Mouse (Mus musculus) embryo, embryonic 11 days (tissue): ENCODE results near the gene Gm21958.

ENCODE experiments used
- DNase-seq: peaks from one replicate; pipeline ENCODE4 v3.0.0-alpha.2; 2015

Gm21958 gene

GRCm38 (mm10) chr3:54714253-54714652 is at the start of gene Gm21958:
Gm21958 (minus strand) TSS chr3:54714353.
- DNase-seq = no peak

DNA sequence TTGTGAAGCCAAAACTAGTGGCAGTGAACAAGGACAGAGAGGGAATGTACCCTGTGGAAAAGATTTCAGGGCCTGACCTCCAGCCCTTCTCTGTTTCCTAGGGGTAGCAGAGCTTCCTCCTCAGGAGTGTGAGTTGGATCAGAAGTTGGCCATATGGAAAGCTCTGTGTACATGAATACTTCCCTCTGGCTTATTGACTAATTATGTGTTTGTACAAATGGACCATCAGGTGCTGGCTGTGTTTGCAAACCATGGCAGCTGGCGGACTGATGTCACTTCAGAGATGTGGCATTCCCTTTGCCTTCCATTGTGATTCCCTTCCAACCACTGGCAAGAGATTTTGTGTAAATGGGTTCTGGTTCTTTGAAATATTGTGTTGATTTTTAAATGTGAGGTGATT is 47.1 kb upstream of the Gm21958 start:
- peak; percentile 3 for DNase-seq

GRCm38 (mm10) chr3:54760321-54761115 is 46.4 kb upstream of the Gm21958 start:
- DNase-seq = no peak

- no peak for DNase-seq
Measured at GRCm38 (mm10) chr3:54759211-54759610, 45.1 kb upstream of the Gm21958 start.

DNA sequence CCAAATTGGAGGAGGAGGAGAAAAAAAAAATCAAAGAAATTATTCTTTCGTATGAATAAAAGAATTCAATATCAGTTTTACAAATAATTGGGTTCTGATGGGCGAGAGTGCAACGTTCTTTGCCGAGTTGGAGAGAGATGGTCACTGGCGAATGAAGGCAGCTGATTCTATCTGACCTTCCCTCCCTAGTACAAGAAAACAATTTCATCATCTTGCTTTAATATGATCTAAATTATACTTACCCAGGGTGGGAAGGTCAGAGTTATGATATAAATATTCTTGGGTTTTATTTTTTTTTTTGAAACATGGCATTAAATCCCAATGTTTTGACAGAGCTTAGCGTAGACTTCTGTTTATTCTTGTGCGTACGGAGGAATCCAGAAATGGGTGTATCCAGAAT is 43.3 kb upstream of the Gm21958 start:
- no peak for DNase-seq

- DNase-seq = peak; percentile 49
Measured at GRCm38 (mm10) chr3:54756058-54756457, 41.9 kb upstream of the Gm21958 start.

- DNase-seq = peak; percentile 75
Measured at GRCm38 (mm10) chr3:54755145-54756041, 41.2 kb upstream of the Gm21958 start, which contains the start of gene Smad9. Smad9 (plus strand) TSS chr3:54755582.

GRCm38 (mm10) chr3:54753411-54753810 is 39.3 kb upstream of the Gm21958 start:
- DNase-seq = no peak

DNA sequence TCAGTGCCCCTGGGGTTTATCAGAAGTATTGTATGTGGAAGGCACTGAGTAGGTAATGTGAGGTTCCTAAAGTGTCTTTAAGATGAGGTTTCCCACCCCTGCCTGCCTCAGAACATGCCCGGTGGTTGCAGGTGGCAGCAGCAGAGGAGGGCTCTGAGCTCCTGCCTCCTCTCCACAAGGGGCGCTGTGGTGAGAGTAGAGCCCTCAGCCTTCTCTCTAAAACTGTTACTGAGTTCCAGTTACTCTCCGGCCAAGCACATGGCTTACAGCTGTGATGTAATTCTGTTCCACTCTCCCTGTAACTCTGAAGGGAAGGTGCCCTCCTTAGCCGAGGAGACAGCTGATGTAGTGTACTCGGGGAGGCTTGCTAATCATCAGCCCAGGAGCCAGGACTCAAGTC is 31.6 kb upstream of the Gm21958 start:
- DNase-seq = peak; percentile 49

DNA sequence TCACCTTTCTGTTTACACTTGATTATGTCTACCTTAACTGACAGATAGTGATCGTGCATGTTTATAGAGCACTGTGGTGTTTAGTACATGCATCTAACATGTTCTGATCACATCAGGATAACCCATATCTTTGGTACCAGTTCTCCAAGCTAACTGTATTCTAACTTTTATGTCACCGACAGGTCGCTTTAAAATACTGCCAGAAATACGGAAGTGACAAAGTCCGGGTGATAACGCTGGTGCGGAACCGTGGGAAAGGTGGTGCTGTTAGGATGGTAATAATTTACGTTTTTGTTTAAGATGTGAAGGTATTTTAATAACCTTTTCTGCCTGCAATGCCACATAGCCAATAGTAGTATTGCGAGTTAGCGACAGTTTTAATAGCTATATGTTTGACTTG is 27.8 kb upstream of the Gm21958 start:
- DNase-seq = no peak

DNA sequence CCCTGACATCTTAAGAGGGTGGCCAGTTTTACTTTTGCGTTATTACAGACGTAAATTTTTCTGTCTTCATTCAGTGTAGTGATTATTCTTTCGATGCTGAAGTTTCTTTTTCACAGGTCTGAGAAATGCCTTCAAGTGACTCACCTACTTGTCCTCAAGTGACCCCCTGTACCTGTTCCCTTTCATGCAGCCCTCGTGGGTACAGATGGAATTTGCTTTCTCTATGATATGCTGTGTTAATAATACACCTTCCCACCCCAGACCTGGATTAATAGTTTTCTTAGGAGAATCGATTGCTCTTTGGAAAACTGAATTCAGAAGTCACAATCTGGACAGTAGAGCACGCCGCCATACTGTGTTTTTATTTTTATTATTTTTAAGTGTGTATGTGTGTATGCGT is 23.2 kb upstream of the Gm21958 start:
- DNase-seq = no peak

DNA sequence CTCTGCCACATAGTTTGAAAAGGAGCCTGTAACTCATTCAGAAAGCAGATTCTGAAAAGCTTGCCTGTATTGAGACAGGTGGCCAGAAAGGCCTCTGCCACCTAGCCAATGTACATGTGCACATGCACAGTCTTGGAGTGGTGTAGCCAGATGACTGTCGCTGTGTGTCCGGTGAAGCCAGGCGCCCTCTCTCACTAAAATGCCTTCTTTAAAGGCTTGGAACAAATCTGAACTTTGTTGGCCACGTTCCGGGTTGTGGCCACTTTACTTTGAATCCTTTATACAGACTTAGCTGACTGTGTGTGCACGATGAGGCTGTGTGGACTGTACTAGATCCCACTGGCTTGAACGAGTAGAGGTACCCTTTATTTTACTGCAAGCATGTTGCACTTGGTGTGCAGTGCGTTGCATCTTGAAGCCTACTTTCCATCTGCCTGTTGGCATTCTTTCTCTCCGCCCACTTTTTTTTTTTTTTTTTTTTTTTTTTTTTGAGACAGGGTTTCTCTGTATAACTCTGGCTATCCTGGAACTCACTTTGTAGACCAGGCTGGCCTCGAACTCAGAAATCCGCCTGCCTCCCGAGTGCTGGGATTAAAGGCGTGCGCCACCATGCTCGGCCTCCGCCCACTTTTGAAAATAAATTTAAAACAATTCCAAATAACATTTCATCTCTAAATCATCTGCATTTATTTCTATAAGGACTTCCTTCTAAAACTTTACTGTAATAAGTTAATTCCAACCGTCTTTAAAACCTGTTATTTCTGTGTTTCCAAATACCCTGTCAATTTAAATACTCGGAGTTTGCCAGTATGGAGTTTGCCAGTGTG is 22.2 kb upstream of the Gm21958 start:
- DNase-seq = peak; percentile 25

GRCm38 (mm10) chr3:54735247-54736046 is 21.3 kb upstream of the Gm21958 start, which contains the start of the genes Exosc8 and Alg5:
Exosc8 (minus strand) TSS chr3:54735393.
Alg5 (plus strand) TSS chr3:54735539.
- peak; percentile 88 for DNase-seq

GRCm38 (mm10) chr3:54734411-54735246 is 20.5 kb upstream of the Gm21958 start:
- DNase-seq = peak; percentile 91

DNA sequence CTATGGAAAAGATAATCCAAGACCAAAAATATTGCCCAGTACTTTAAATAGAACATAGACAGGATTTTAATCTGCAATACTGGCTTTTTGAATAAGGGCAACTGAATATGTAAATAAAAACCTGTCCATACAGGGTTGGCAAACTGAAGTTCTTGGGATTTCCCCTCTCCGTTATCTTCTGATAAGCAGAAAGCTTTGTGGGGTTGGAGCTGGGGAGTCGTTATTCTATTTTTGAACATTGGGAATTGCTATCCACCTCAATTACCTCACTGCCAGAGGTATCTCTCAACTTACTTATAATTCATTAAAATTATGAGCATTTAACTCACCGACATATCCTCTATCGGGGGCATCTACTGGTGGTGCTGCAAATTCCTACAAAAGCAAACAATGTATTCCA is 18.2 kb upstream of the Gm21958 start:
- DNase-seq = no peak

DNA sequence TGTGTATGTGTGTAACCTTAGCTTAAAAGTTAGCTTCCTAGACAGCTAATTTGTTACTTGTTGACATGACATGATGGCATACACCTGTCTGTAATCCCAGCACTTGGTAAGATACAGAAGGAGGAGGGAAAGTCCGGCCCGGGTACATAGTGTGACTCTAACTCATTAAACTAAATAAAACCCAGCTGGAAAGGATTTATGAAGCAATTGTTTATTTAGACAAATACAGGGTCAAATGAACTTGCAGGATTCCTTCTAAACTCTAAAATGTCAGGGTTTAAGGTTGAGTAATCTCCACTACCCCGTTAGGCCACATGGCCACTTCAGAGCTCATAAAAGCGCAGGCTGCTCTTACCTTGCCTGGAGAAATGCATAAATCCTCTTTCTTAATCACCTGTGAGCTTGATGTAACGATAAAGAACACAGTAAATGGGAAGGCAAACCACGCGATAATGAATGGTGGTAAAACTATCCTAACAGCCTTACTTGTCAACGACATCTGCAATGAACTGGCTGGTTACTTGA is 17.5 kb upstream of the Gm21958 start:
- DNase-seq = no peak

GRCm38 (mm10) chr3:54728100-54728499 is 13.9 kb upstream of the Gm21958 start:
- no peak for DNase-seq

DNA sequence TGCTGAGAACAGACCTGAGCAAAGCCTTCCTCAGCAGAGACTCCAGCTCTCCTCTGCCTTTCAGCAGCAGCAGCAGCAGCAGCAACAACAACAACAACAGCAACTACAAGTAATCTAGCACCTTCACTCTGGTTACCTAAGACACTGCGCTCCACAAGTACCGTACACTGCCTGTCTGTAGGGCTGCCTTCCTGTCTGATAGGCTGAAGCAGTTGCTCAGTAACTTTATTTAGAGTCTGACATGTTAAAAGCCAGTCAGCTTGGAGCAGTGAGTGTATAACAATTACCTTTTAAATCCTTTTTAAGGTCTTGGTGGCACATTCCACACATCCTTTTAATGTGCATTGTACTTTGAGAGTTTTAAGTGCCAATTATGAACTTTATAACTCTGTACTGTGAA is 13.4 kb upstream of the Gm21958 start:
- DNase-seq = no peak

GRCm38 (mm10) chr3:54725344-54725743 is 11.2 kb upstream of the Gm21958 start:
- no peak for DNase-seq

DNA sequence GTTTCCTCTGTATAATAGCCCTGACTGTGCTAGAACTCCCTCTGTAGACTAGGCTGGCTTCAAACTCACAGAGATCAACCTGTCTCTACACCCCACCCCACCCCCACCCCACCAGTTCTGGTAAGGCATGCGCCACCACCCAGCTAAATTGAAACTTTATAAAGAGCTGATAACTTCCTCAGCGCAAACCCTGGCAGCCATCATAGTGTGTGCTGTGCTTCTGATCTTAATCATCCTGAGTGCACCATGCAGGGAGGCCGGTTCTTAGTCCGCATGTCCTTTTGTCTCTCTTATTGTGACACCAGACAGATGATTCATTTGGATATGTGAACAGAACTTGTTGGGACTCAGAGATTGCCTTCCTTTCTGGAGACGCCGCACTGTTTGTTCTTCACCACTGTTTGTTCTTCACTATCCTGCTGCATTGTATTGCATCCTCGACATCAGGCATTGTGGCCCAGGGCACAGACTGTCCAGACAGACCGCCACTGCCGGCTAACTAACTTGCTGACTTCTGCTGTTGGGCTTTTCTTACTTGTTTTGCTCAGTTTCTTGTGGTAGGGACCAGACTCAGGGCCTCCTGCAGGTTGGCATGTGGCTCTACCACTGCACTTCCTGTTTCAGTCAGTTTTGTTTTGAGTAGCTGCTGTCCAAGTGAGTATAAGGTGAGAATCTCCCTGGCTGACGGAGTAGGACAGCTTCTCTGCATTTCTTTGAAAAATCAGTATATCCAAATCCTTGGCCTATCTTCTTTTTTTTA is 9.8 kb upstream of the Gm21958 start:
- no peak for DNase-seq
